Mouse (Mus musculus): ENCODE measurements around the gene Pet100. TPM values are rescaled to one million over a fixed set of nuclear protein-coding genes. Genes with fewer than 3 reads are reported as not detected.

The Pet100 gene
- polyA plus RNA-seq, 1 experiment from 2014 or later = 102 TPM

- Histone ChIP-seq H3K27me3 (ENCODE audit: control insufficient read depth, insufficient read depth, low read length) (no peaks in the 10 kb centered on the region), H3K9ac (ENCODE audit: low read depth, low read length) (no peak overlapping the region), H3K4me1 (replicated peaks; ENCODE audit: control insufficient read depth, insufficient read depth, low read length) (no peaks in the 10 kb centered on the region), H3K36me3 (ENCODE audit: control insufficient read depth, insufficient read depth, low read length) (peaks cover 3% of the 10 kb centered on the region; the same call in 1 of the 2 replicates), H3K27ac (ENCODE audit: low read depth, low read length) (no peak overlapping the region), H3K9me3 (ENCODE audit: control insufficient read depth, low read length) (no peaks in the 10 kb centered on the region), H3K4me2 (replicated peaks; ENCODE audit: low read depth, low read length) (no peak overlapping the region), H3K4me3 (ENCODE audit: low read depth, low read length) (no peak overlapping the region)
- ATAC-seq (ENCODE audit: low FRiP score) = no peak
- no peak for DNase-seq (ENCODE audit: low spot score)
- 87% methylated on average over 7 of the region's 7 CpGs for WGBS
These were observed 13.5 kb upstream of the Pet100 start for GRCm38 (mm10) chr8:3607822-3608221.

DNA sequence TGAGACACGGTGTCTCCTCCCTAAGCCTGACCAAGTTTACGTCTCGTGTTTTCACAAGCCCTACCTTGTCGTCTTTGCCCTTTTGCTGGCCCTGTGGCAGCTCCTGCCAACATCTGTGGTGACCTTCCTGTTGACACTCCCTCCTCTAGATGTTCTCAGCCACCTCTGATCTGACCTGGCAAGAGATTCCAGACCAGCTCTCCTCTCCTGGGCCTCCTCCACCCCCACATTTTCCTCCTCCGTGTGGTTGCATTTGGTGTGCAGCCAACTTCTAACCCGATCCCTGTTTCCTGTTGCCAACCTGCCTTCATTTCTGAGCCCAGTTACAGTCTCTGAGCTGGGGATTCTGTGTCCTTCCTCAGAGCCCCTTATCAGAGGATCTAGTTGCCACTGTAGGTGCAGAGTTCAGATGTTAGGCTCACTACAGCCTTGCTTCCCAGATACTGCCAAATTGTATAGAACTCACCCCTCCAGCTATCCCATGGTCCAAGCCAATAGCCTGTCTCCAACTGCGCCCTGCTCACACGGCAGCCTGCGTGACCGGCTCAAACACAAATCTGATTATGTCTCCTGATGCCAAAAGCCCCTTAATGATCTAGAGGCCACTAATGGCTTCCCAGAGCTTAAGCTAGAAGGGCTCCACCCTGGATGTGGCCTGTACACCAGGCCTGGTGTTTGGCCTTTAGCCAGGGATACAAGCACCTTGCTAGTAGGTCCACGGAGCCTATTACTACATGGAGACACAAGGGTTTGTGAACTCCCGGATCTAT is 12.1 kb upstream of the Pet100 start:
- Histone ChIP-seq H3K27me3 (ENCODE audit: control insufficient read depth, insufficient read depth, low read length) (no peaks in the 10 kb centered on the region), H3K27ac (ENCODE audit: low read depth, low read length) (no peak overlapping the region), H3K4me1 (replicated peaks; ENCODE audit: control insufficient read depth, insufficient read depth, low read length) (no peaks in the 10 kb centered on the region), H3K4me3 (ENCODE audit: low read depth, low read length) (no peak overlapping the region), H3K9ac (ENCODE audit: low read depth, low read length) (no peak overlapping the region), H3K9me3 (ENCODE audit: control insufficient read depth, low read length) (no peaks in the 10 kb centered on the region), H3K4me2 (replicated peaks; ENCODE audit: low read depth, low read length) (no peak overlapping the region), H3K36me3 (ENCODE audit: control insufficient read depth, insufficient read depth, low read length) (peaks cover 10% of the 10 kb centered on the region; the same call in 1 of the 2 replicates)
- 91% methylated on average over 12 of the region's 12 CpGs for WGBS
- ATAC-seq (ENCODE audit: low FRiP score) (no peak), DNase-seq (ENCODE audit: low spot score) (no peak)

DNA sequence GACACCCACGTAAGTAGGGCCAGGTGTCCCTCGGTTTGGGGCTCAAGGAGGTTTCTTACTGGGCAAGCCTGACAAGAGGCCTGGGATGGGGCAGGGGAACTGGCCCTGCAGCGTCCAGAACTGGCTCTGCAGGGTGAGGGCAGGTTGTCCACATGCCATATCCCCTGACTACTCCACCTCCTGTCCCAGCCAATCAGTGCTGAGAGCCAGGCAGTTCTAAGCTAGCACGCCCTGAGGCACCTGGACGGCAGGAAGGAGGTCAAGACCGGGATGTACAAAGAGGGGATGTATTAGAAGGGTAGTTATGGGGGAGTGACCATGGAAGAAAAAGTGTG is 11.6 kb upstream of the Pet100 start:
- Histone ChIP-seq H3K4me2 (replicated peaks; ENCODE audit: low read depth, low read length) (no peak overlapping the region), H3K4me1 (replicated peaks; ENCODE audit: control insufficient read depth, insufficient read depth, low read length) (no peaks in the 10 kb centered on the region), H3K9me3 (ENCODE audit: control insufficient read depth, low read length) (no peaks in the 10 kb centered on the region), H3K27ac (ENCODE audit: low read depth, low read length) (no peak overlapping the region), H3K27me3 (ENCODE audit: control insufficient read depth, insufficient read depth, low read length) (no peaks in the 10 kb centered on the region), H3K9ac (ENCODE audit: low read depth, low read length) (no peak overlapping the region), H3K36me3 (ENCODE audit: control insufficient read depth, insufficient read depth, low read length) (peaks cover 12% of the 10 kb centered on the region; the same call in 1 of the 2 replicates), H3K4me3 (ENCODE audit: low read depth, low read length) (no peak overlapping the region)
- no peak for ATAC-seq (ENCODE audit: low FRiP score)
- 85% methylated on average over 6 of the region's 6 CpGs for WGBS
- no peak for DNase-seq (ENCODE audit: low spot score)

DNA sequence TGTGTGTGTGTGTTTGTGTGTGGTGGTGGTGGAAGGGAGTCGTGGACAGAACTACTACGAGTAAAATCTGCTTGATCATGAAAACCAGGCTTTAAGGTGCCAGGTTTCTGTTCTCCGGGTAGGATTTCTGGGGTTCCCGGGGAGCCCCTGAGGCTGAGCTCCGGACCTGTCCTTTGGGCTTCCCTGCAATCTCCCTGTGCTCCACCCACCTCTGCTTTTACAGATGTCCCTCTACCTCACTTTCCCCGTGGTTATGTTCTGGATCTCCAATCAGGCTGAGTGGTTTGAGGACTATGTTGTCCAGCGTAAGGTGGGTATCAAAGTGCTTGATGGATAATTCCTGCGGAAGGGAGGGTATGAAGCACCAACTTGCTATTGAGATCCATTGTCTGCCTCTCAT is 771 bp downstream of the Pet100 start:
- 0 out of 2 replicates have a peak, but pooled peaks cover 2% of the 10 kb centered on the region for H3K4me1 ChIP-seq (replicated peaks; ENCODE audit: control insufficient read depth, insufficient read depth, low read length)
- H3K4me2 ChIP-seq (replicated peaks; ENCODE audit: low read depth, low read length) = peak overlapping the region; percentile 60
- H3K4me3 ChIP-seq (ENCODE audit: low read depth, low read length) = peak overlapping the region; percentile 93
- H3K27me3 ChIP-seq (ENCODE audit: control insufficient read depth, insufficient read depth, low read length) = no peaks in the 10 kb centered on the region
- 68% methylated on average over 8 of the region's 8 CpGs for WGBS
- ATAC-seq (ENCODE audit: low FRiP score) (no peak), DNase-seq (ENCODE audit: low spot score) (no peak)
- no peak overlapping the region for H3K27ac ChIP-seq (ENCODE audit: low read depth, low read length)
- H3K9me3 ChIP-seq (ENCODE audit: control insufficient read depth, low read length) = no peaks in the 10 kb centered on the region
- no peaks in the 10 kb centered on the region for H3K36me3 ChIP-seq (ENCODE audit: control insufficient read depth, insufficient read depth, low read length)
- H3K9ac ChIP-seq (ENCODE audit: low read depth, low read length) = no peak overlapping the region

DNA sequence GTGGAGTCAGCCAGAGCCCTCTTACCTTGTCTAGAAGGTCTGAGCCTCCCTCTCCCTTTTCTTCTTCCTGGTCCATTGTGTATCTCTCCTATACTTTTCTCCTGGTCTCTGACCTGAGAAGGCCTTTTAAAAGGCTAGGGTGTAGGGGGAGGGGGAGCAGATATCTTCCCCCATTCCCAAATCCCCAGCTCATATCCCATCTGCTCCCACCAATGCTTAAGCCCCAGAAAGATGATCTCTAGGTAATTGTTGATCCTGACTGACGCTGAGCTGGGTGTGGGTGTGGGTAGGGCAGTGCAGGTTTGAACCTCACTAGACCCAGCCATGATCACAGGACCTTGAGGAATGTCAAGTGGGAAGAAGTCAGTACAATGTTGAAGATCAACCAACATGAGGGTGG is 4.1 kb downstream of the Pet100 start, which contains the start of gene Pcp2:
Pcp2 (minus strand) TSS at position 101 of the 400 bp plus-strand sequence.
- DNase-seq (ENCODE audit: low spot score) = no peak
- no peaks in the 10 kb centered on the region for H3K4me1 ChIP-seq (replicated peaks; ENCODE audit: control insufficient read depth, insufficient read depth, low read length)
- no peaks in the 10 kb centered on the region for H3K9me3 ChIP-seq (ENCODE audit: control insufficient read depth, low read length)
- H3K9ac ChIP-seq (ENCODE audit: low read depth, low read length) = no peak within 1 kb of the TSS
- H3K36me3 ChIP-seq (ENCODE audit: control insufficient read depth, insufficient read depth, low read length) = no peaks in the 10 kb centered on the region
- H3K4me2 ChIP-seq (replicated peaks; ENCODE audit: low read depth, low read length) = no peak within 1 kb of the TSS
- no peak for ATAC-seq (ENCODE audit: low FRiP score)
- H3K27ac ChIP-seq (ENCODE audit: low read depth, low read length) = no peak within 1 kb of the TSS
- 80% methylated on average over 1 of the region's 1 CpGs for WGBS
- no peak within 1 kb of the TSS for H3K4me3 ChIP-seq (ENCODE audit: low read depth, low read length)
- no peaks in the 10 kb centered on the region; the same call in 1 of the 2 replicates for H3K27me3 ChIP-seq (ENCODE audit: control insufficient read depth, insufficient read depth, low read length)

GRCm38 (mm10) chr8:3626971-3627370 is 5.6 kb downstream of the Pet100 start:
- Histone ChIP-seq H3K36me3 (ENCODE audit: control insufficient read depth, insufficient read depth, low read length) (no peaks in the 10 kb centered on the region), H3K4me3 (ENCODE audit: low read depth, low read length) (no peak overlapping the region), H3K4me1 (replicated peaks; ENCODE audit: control insufficient read depth, insufficient read depth, low read length) (no peaks in the 10 kb centered on the region), H3K4me2 (replicated peaks; ENCODE audit: low read depth, low read length) (no peak overlapping the region), H3K27ac (ENCODE audit: low read depth, low read length) (no peak overlapping the region), H3K9me3 (ENCODE audit: control insufficient read depth, low read length) (no peaks in the 10 kb centered on the region), H3K9ac (ENCODE audit: low read depth, low read length) (no peak overlapping the region), H3K27me3 (ENCODE audit: control insufficient read depth, insufficient read depth, low read length) (no peaks in the 10 kb centered on the region; the same call in 1 of the 2 replicates)
- ATAC-seq (ENCODE audit: low FRiP score) = no peak
- 66% methylated on average over 5 of the region's 5 CpGs for WGBS
- no peak for DNase-seq (ENCODE audit: low spot score)

DNA sequence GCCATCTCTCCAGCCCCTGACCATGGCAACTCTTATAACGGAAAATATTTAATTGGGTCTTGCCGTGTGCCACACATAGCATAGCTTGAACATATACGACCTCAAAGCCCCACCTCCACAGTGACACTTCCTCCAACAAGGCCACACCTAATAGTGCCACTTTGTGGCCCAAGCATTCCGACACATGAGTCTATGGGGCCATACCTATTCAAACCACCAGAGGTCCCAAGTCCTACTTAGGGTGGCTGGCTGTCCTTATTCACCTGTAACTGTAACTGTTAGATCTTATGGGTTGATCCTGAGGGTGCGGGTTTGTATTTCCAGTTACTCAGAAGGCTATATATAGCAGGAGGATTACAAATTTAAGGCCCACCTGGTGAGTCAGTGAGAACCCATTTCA is 6.7 kb downstream of the Pet100 start:
- DNase-seq (ENCODE audit: low spot score) = peak; percentile 25

DNA sequence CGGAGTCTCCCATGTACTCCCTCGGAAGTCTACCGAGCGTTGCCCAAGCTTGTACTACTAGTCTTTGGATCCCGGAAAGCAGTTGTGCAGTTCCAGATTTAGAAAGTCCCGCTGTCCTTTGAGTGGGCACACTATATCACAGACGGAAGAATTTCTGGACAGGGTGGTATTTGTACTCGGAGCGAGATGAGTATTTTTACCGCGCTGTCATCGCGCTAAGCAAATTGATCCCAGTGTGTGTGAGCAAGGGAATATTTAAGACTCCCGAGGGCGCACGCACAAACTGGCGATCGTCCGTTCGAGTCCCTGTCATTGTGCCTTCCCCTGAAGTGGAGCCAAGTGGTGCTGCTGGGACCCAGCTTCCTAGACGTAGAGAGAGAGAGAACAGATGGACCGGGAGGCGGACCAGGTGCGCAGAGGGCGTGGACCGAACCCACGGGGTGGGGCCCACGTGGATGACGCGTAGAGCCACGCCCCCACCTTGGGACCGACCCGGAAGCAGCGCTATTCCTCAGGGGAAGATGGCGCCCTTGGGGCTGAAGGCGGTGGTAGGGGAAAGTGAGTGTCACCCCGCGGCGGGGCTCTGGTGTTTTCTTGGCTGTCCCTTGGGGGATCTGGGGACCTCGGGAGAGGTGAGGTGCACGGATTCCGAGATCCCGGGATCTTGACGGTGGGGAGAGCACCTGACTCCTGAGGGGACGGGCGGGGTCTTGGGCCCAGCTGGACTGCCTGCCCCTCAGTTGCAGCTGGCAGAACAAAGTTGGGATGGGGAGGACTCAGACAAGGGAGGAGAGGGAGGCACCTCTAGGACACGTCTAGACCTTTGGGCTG is 9.5 kb downstream of the Pet100 start, which contains the start of gene Stxbp2:
Stxbp2 (plus strand) TSS at position 309 of the 831 bp plus-strand sequence.
- DNase-seq (ENCODE audit: low spot score) = peak; percentile 67
- Histone ChIP-seq H3K4me1 (replicated peaks; ENCODE audit: control insufficient read depth, insufficient read depth, low read length) (no peaks in the 10 kb centered on the region), H3K9me3 (ENCODE audit: control insufficient read depth, low read length) (no peaks in the 10 kb centered on the region), H3K4me3 (ENCODE audit: low read depth, low read length) (peak within 1 kb of the TSS; percentile 52), H3K27me3 (ENCODE audit: control insufficient read depth, insufficient read depth, low read length) (no peaks in the 10 kb centered on the region; the same call in 1 of the 2 replicates), H3K9ac (ENCODE audit: low read depth, low read length) (peak within 1 kb of the TSS; percentile 55; the same call in 1 of the 2 replicates), H3K27ac (ENCODE audit: low read depth, low read length) (no peak within 1 kb of the TSS), H3K4me2 (replicated peaks; ENCODE audit: low read depth, low read length) (peak within 1 kb of the TSS; percentile 87), H3K36me3 (ENCODE audit: control insufficient read depth, insufficient read depth, low read length) (no peaks in the 10 kb centered on the region)
- WGBS = 7% methylated on average over 47 of the region's 47 CpGs
- peak; percentile 75 for ATAC-seq (ENCODE audit: low FRiP score)

More for the DNA sequence above, 6.7 kb downstream of the Pet100 start:
- no peaks in the 10 kb centered on the region; the same call in 1 of the 2 replicates for H3K27me3 ChIP-seq (ENCODE audit: control insufficient read depth, insufficient read depth, low read length)
- H3K9ac ChIP-seq (ENCODE audit: low read depth, low read length) = no peak overlapping the region
- no peak overlapping the region for H3K4me2 ChIP-seq (replicated peaks; ENCODE audit: low read depth, low read length)
- H3K36me3 ChIP-seq (ENCODE audit: control insufficient read depth, insufficient read depth, low read length) = no peaks in the 10 kb centered on the region
- 28% methylated on average over 5 of the region's 5 CpGs for WGBS
- H3K4me3 ChIP-seq (ENCODE audit: low read depth, low read length) = no peak overlapping the region
- no peaks in the 10 kb centered on the region for H3K9me3 ChIP-seq (ENCODE audit: control insufficient read depth, low read length)
- no peak for ATAC-seq (ENCODE audit: low FRiP score)
- no peaks in the 10 kb centered on the region for H3K4me1 ChIP-seq (replicated peaks; ENCODE audit: control insufficient read depth, insufficient read depth, low read length)
- no peak overlapping the region for H3K27ac ChIP-seq (ENCODE audit: low read depth, low read length)

Measured in hindbrain, embryonic 11.5 days (tissue).